Mouse (Mus musculus) spleen, adult 2 months (tissue): ENCODE results near the gene Serpina1f. TPM values are rescaled to one million over a fixed set of nuclear protein-coding genes. Genes with fewer than 3 reads are reported as not detected.

Experiments used
- DNase-seq, 2 experiments: peaks; one replicate each; pipeline versions ENCODE4 v3.0.0 to v3.0.0-alpha.2; 2012 to 2021; ENCODE audit warnings: low spot score in 2 of 2, low read depth in 1 of 2
- H3K27ac ChIP-seq: fragments of 200-500 bp; 2 replicates; pipeline ENCODE4 v1.5.1; 2012; ENCODE audit warnings: low read length, inconsistent platforms; ENCODE audit not compliant: insufficient read depth
- H3K27me3 ChIP-seq: fragments of 200-500 bp; 2 replicates; pipeline ENCODE4 v1.6.1; 2012; ENCODE audit warnings: mild to moderate bottlenecking, moderate library complexity, low read length, inconsistent platforms; ENCODE audit not compliant: control insufficient read depth, insufficient read depth
- H3K36me3 ChIP-seq: fragments of 200-500 bp; 2 replicates; pipeline ENCODE4 v1.6.1; 2012; ENCODE audit warnings: mild to moderate bottlenecking, low read length, inconsistent platforms; ENCODE audit not compliant: control insufficient read depth, insufficient read depth
- H3K4me1 ChIP-seq: fragments of 200-500 bp; 2 replicates; pipeline ENCODE4 v1.6.1; 2011; ENCODE audit warnings: inconsistent platforms; ENCODE audit not compliant: control insufficient read depth, insufficient read depth, insufficient read length
- H3K4me3 ChIP-seq: fragments of 200-500 bp; 2 replicates; pipeline ENCODE4 v1.5.1; 2011; ENCODE audit warnings: mild to moderate bottlenecking, inconsistent platforms; ENCODE audit not compliant: insufficient read depth, insufficient read length; ENCODE audit errors: extremely low read depth
- CTCF ChIP-seq: fragments of 200-500 bp; IDR thresholded peaks from 2 replicates; pipeline ENCODE4 v1.5.1; 2011; ENCODE audit warnings: mild to moderate bottlenecking, inconsistent platforms; ENCODE audit not compliant: insufficient read depth, insufficient read length, insufficient replicate concordance; ENCODE audit errors: extremely low read depth
- POLR2A ChIP-seq: fragments of 200-500 bp; IDR thresholded peaks from 2 replicates; pipeline ENCODE4 v1.6.1; 2011; ENCODE audit warnings: low read depth, low read length, inconsistent platforms
- WGBS: fragments of 180-500 bp; shearing (Covaris S2); methylation state at CpG from one replicate; pipeline ENCODE4 v1.1.7; 2018; 5-methylcytosine and 5-hydroxymethylcytosine counted together
- polyA plus RNA-seq: library from polyadenylated mRNA; depleted of rRNA; stranded (reverse); fragments of >200 nt; gene quantifications from 2 replicates; pipeline ENCODE4 v1.2.3, GENCODE M21; 2012

The Serpina1f gene
- polyA plus RNA-seq, 1 experiment: 0.05 TPM

DNA sequence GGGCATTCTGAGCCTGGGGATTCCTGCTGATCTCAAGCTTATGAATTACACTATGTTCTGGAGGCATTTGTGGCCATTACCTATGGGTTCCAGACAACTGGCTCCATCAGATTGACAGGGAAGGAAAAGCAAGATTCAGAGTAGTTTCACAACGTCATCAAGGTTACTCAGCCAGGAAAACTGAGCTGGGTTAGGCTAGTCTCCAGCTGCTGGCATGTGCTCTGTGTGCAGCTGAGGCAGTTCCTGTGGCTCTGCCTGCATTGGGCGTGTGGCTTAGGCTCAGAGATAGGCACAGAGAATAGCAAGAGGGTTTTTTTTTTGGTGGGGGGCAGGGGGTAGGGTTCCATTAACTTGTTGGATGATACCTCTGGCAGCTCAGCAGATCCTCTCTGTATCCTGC, 10.2 kb upstream of the Serpina1f start:
- WGBS: 51% methylated on average over 2 of the region's 2 CpGs
- no peak overlapping the region for H3K27ac ChIP-seq
- no peaks in the 10 kb centered on the region for H3K27me3 ChIP-seq
- no peak for TF ChIP-seq CTCF
- TF ChIP-seq POLR2A: no peak
- no peaks in the 10 kb centered on the region for H3K4me1 ChIP-seq
- no peak for DNase-seq
- no peaks in the 10 kb centered on the region for H3K36me3 ChIP-seq
- H3K4me3 ChIP-seq: no peak overlapping the region

DNA sequence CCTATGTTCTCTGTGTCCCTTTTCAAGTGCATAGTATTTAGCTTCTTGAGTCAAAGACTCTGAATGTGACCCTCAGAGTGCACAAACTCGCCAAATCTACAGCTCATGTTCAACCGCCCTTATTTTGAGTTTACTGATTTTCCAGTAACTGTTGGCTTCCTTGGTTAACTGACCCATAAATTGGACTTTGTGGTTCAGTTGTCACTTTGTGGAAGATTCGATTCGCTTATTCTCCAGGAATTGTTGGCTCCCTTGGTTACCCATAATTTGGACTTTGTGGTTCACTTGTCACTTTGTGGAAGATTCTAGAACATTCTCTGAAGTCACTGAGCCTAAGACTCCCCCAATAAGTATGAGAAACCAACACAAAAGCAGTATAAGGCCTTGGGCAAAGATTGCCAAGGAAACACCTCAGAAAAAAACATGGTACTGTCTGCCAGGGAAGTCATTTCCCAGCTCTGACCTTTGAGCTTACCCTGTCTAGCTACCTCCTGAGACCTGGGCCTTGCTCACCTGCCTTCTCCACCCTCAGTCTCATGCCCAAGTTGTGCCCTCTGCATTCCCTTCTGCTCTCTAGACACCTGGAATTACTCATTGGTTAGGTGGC, 4.9 kb upstream of the Serpina1f start:
- H3K4me3 ChIP-seq: no peak overlapping the region
- no peak for DNase-seq
- TF ChIP-seq CTCF: no peak
- TF ChIP-seq POLR2A: no peak
- H3K27ac ChIP-seq: no peak overlapping the region
- H3K27me3 ChIP-seq: no peaks in the 10 kb centered on the region
- WGBS: 77% methylated on average over 4 of the region's 4 CpGs
- H3K4me1 ChIP-seq: no peaks in the 10 kb centered on the region
- no peaks in the 10 kb centered on the region for H3K36me3 ChIP-seq

DNA sequence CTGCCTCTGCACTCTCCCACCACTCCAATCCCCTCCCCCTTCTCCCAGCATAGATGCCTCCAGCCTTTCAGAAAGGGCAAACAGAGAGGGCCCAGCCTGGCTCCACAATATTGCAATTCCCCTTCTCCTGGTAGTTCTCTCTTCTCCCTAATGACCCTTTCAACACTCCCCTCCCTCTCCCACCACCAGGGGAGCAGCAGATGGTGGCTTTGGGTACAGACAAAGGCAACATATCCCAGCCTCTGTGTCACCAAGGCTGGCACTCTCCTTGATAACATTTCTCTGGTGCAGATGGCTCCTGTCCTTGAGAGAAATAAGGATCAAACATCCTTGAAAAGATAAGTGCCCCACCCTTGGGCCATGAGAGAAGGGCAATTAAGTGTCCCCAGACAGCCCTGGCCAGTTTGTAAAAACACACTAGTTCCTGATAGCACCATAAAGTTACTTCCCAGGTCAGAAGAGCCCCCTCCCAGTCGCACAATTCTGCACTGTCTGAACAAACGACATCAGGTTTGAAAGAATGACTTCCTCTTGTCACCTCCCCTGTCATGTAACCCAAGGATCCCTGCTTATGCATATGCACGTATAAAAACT, 7.0 kb downstream of the Serpina1f start:
- no peak for TF ChIP-seq POLR2A
- 18% methylated on average over 3 of the region's 3 CpGs for WGBS
- no peaks in the 10 kb centered on the region for H3K4me1 ChIP-seq
- no peaks in the 10 kb centered on the region for H3K27me3 ChIP-seq
- no peak for DNase-seq
- no peaks in the 10 kb centered on the region for H3K36me3 ChIP-seq
- no peak overlapping the region for H3K4me3 ChIP-seq
- H3K27ac ChIP-seq: no peak overlapping the region

DNA sequence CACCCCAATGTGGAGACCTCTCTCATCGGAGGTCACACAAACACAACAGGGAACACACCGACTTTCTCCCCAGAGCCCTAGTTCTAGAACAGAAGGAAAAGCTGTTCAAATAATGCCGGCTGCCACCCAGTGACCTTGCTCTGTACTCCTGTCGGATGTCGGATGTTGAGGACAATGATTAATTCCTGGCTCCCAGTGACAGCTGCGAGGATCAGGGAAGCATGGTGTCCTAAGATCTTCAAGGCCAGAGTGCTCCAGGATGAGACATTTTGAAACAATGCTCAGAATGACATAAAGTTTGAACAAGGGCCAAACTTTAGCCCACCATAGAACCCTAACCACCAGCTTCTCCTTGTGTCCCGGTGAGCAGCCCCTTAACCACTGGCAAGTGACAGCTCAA, 8.3 kb downstream of the Serpina1f start:
- Histone ChIP-seq H3K4me3 (no peak overlapping the region), H3K4me1 (no peaks in the 10 kb centered on the region), H3K36me3 (no peaks in the 10 kb centered on the region), H3K27me3 (no peaks in the 10 kb centered on the region), H3K27ac (no peak overlapping the region)
- no peak for TF ChIP-seq POLR2A
- no peak for TF ChIP-seq CTCF
- 75% methylated on average over 7 of the region's 7 CpGs for WGBS
- no peak for DNase-seq

DNA sequence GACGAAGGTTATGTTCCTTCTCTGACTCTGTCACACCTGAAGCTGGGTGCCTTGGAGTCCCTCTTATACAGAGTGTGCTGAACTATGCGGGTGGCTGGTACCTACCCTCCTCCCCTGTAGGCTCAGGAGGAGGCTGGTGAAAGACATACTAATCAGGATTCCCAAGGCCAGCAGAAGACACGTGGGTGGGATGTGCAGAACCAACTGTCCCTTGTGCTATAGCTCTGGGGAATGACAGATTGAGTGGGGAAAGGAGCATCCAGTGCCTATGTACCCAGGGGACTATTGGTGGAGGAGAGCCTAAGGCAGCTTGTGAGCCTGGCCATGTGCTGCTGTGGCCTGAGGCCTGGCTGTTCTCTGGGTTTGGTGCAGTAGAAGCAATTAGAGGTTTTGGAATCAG, 9.3 kb downstream of the Serpina1f start:
- Histone ChIP-seq H3K27me3 (no peaks in the 10 kb centered on the region), H3K36me3 (no peaks in the 10 kb centered on the region), H3K4me1 (no peaks in the 10 kb centered on the region), H3K4me3 (no peak overlapping the region), H3K27ac (no peak overlapping the region)
- WGBS: 78% methylated on average over 3 of the region's 3 CpGs
- DNase-seq: no peak
- TF ChIP-seq POLR2A (no peak), CTCF (no peak)

DNA sequence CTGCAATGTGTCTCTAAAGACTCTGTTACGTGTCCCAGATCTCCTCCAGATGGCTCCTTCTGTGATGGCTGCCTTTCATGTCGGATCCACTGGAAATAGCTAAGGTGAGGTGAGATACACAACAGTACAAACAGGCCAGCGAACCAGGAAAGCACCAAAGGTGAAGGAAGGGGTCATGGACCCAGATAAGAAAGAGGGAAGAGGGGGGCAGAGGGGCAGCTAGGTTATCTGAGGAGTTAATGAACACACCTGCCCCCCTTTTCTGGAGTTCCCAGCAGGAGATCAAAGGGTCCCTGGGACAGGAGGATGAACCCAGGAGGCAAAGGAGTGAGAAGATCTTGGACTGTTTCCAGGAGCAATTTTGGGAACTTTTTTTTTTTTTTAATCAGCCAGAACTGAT, 9.9 kb downstream of the Serpina1f start:
- Histone ChIP-seq H3K27me3 (no peaks in the 10 kb centered on the region), H3K4me3 (no peak overlapping the region), H3K4me1 (no peaks in the 10 kb centered on the region), H3K36me3 (no peaks in the 10 kb centered on the region), H3K27ac (no peak overlapping the region)
- 54% methylated on average over 3 of the region's 3 CpGs for WGBS
- TF ChIP-seq CTCF (no peak), POLR2A (no peak)
- no peak for DNase-seq

DNA sequence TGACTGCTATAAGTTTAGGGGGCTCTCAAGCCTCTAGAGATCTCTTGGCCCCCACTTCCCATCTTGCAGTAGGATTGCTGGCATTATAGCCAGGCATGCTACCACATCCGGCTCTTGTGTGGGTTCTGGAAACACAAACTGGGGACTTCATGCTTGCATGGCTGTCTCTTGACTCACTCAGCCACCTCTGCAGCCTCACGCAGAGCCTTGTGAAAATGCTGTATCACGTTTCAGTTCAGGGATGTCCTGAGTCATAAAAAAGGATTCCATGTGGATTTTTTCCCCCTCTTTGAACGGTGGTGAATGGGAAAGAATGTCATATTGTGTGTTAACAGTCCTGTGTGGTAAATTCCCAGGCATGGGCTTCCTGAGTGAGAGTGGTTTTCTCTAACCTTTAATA, 11.6 kb downstream of the Serpina1f start:
- H3K27me3 ChIP-seq: no peaks in the 10 kb centered on the region
- 59% methylated on average over 4 of the region's 4 CpGs for whole genome bisulfite sequencing
- H3K36me3 ChIP-seq: no peaks in the 10 kb centered on the region
- TF ChIP-seq POLR2A: no peak
- TF ChIP-seq CTCF: no peak
- no peaks in the 10 kb centered on the region for H3K4me1 ChIP-seq
- H3K27ac ChIP-seq: no peak overlapping the region
- no peak for DNase-seq
- H3K4me3 ChIP-seq: no peak overlapping the region
